ENCODE assay signal across 23 mouse cellular contexts in the genomic region with DNA sequence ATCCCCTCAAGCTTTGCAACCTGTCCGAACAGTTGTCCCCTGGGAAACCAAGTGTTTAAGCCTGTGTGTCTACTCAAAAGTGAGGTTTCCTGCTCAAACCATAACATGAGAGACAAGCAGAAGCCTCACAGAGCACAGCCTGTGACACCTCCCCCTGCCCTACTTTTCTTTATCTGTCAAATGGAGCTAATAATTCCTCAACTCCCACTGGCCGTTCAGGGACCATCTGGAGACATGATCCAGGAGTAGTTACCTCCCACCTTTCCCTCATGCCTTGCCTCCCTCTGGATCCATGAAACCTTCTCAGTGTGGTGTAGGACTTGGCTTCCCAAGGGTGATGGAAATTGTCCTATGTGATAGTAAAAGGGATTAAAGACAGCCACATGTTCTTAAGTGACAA.
DNase-seq lines count a peak whose midpoint lies in the region; ATAC-seq lines count a peak whose summit lies in the region.
"Had no signal": no experiment of that assay in that cellular context is flagged by ENCODE, and none has a peak within 500 bp of the region (broad histone marks: within the 10 kb centered on the region; RNA-seq: fewer than 3 reads in every experiment).

No protein-coding gene starts in this region.

- H3K4me2 ChIP-seq in kidney, embryonic 16.5 days (replicated peaks; ENCODE audit: low read depth, low read length), result peak overlapping the region; percentile 18; the same call in 1 of the 2 replicates
- H3K4me2 ChIP-seq in liver, embryonic 11.5 days, result peak overlapping the region; percentile 49; the same call in 1 of the 2 replicates
- H3K4me2 ChIP-seq in liver, embryonic 16.5 days (ENCODE audit: low read depth, low read length), result peak overlapping the region; percentile 43; the same call in 1 of the 2 replicates
- H3K4me2 ChIP-seq: embryonic facial prominence, embryonic 15.5 days; forebrain, embryonic 13.5 days; hindbrain, embryonic 14.5 days had no signal

- DNase-seq in kidney, adult 11 months, result no peak
- peak; percentile 59 for DNase-seq in brain, adult 2 months (ENCODE audit: low read depth, low spot score)
- no peak for DNase-seq in liver, embryonic 11.5 days (ENCODE audit: low spot score)
- DNase-seq in limb, embryonic 10.5 days (ENCODE audit: low spot score), result no peak
- DNase-seq: B cell, adult 2 months; cerebellum, adult 2 months; cerebellum, postnatal 25 days; gastrocnemius, postnatal 36 days; heart, adult 18-20 months; layer of hippocampus, adult 9-11 months; lung, adult 18-20 months; midbrain, embryonic 14.5 days; right cerebral cortex, postnatal 14 days; thymus, postnatal 4 days had no signal

- no peaks in the 10 kb centered on the region for H3K27me3 ChIP-seq in kidney, embryonic 16.5 days (ENCODE audit: insufficient read depth, low read length)
- H3K27me3 ChIP-seq in liver, embryonic 11.5 days (replicated peaks; ENCODE audit: control insufficient read depth, insufficient read depth, low read length), result no peaks in the 10 kb centered on the region
- H3K27me3 ChIP-seq in liver, embryonic 16.5 days (ENCODE audit: control insufficient read depth, insufficient read depth, low read depth, low read length), result no peaks in the 10 kb centered on the region
- no peaks in the 10 kb centered on the region for H3K27me3 ChIP-seq in limb, embryonic 10.5 days (ENCODE audit: low read depth, poor library complexity, severe bottlenecking)
- H3K27me3 ChIP-seq: embryonic facial prominence, embryonic 15.5 days; forebrain, embryonic 13.5 days; heart, embryonic 12.5 days had no signal

- H3K9ac ChIP-seq in kidney, embryonic 16.5 days (replicated peaks; ENCODE audit: low read length), result no peak overlapping the region
- H3K9ac ChIP-seq in liver, embryonic 11.5 days (ENCODE audit: low read depth, low read length), result no peak overlapping the region
- H3K9ac ChIP-seq in liver, embryonic 16.5 days (ENCODE audit: low read depth, low read length), result no peak overlapping the region
- H3K9ac ChIP-seq: embryonic facial prominence, embryonic 15.5 days; forebrain, embryonic 13.5 days; heart, embryonic 12.5 days; hindbrain, embryonic 14.5 days had no signal

- H3K4me1 ChIP-seq in kidney, embryonic 16.5 days (ENCODE audit: insufficient read depth, low read length), result peaks cover 52% of the 10 kb centered on the region
- H3K4me1 ChIP-seq in liver, embryonic 11.5 days (replicated peaks; ENCODE audit: control insufficient read depth, insufficient read depth, low read length), result peaks cover 12% of the 10 kb centered on the region; the same call in 1 of the 2 replicates
- H3K4me1 ChIP-seq in liver, embryonic 16.5 days (ENCODE audit: control insufficient read depth, low read depth, low read length), result peaks cover 12% of the 10 kb centered on the region
- peaks cover 45% of the 10 kb centered on the region for H3K4me1 ChIP-seq in limb, embryonic 10.5 days

- no peak for ATAC-seq in kidney, embryonic 16.5 days (ENCODE audit: low FRiP score, low TSS enrichment)
- ATAC-seq in liver, embryonic 11.5 days (replicated peaks; ENCODE audit: low FRiP score), result no peak
- ATAC-seq in liver, embryonic 16.5 days (ENCODE audit: low read depth), result no peak
- ATAC-seq in erythroblast, adult 5-6 weeks (replicated peaks; ENCODE audit: low FRiP score, poor library complexity, severe bottlenecking), result no peak
- ATAC-seq: forebrain, embryonic 13.5 days had no signal

- no peaks in the 10 kb centered on the region for H3K36me3 ChIP-seq in kidney, embryonic 16.5 days (ENCODE audit: insufficient read depth, low read length)
- no peaks in the 10 kb centered on the region for H3K36me3 ChIP-seq in liver, embryonic 11.5 days (ENCODE audit: control insufficient read depth, insufficient read depth, low read length)
- no peaks in the 10 kb centered on the region for H3K36me3 ChIP-seq in liver, embryonic 16.5 days (ENCODE audit: control insufficient read depth, insufficient read depth)
- H3K36me3 ChIP-seq in limb, embryonic 10.5 days, result peaks cover 14% of the 10 kb centered on the region; the same call in 1 of the 2 replicates
- H3K36me3 ChIP-seq: embryonic facial prominence, embryonic 15.5 days; heart, embryonic 12.5 days had no signal

- H3K27ac ChIP-seq in kidney, embryonic 16.5 days (ENCODE audit: low read length), result peak overlapping the region; percentile 93
- no peak overlapping the region for H3K27ac ChIP-seq in liver, embryonic 11.5 days (ENCODE audit: low read depth, low read length)
- H3K27ac ChIP-seq in liver, embryonic 16.5 days (ENCODE audit: low read length), result 0 out of 2 replicates have a peak overlapping the region, but pooled peaks have one; percentile 11
- no peak overlapping the region for H3K27ac ChIP-seq in limb, embryonic 10.5 days
- H3K27ac ChIP-seq: embryonic facial prominence, embryonic 10.5 days; embryonic facial prominence, embryonic 15.5 days; forebrain, embryonic 13.5 days; hindbrain, embryonic 14.5 days had no signal

- H3K4me3 ChIP-seq in kidney, embryonic 16.5 days (ENCODE audit: low read length), result no peak overlapping the region
- H3K4me3 ChIP-seq in liver, embryonic 11.5 days (ENCODE audit: low read depth, low read length), result no peak overlapping the region
- no peak overlapping the region for H3K4me3 ChIP-seq in liver, embryonic 16.5 days (ENCODE audit: low read depth, low read length)
- H3K4me3 ChIP-seq in limb, embryonic 10.5 days, result no peak overlapping the region
- H3K4me3 ChIP-seq: embryonic facial prominence, embryonic 10.5 days; embryonic facial prominence, embryonic 15.5 days; forebrain, embryonic 13.5 days; gastrocnemius, adult 2 months; heart, embryonic 12.5 days had no signal

- no peaks in the 10 kb centered on the region for H3K9me3 ChIP-seq in kidney, embryonic 16.5 days (ENCODE audit: low read length)
- no peaks in the 10 kb centered on the region for H3K9me3 ChIP-seq in liver, embryonic 11.5 days (ENCODE audit: control insufficient read depth, low read length)
- no peaks in the 10 kb centered on the region for H3K9me3 ChIP-seq in liver, embryonic 16.5 days (replicated peaks; ENCODE audit: control insufficient read depth, low read length)
- H3K9me3 ChIP-seq in limb, embryonic 10.5 days (replicated peaks), result no peaks in the 10 kb centered on the region
- H3K9me3 ChIP-seq: embryonic facial prominence, embryonic 10.5 days; embryonic facial prominence, embryonic 15.5 days; forebrain, embryonic 13.5 days; heart, embryonic 12.5 days had no signal

- WGBS in kidney, embryonic 16.5 days, result 36% methylated on average over 2 of the region's 2 CpGs
- 56% methylated on average over 2 of the region's 2 CpGs for WGBS in liver, embryonic 11.5 days
- 48% methylated on average over 2 of the region's 2 CpGs for WGBS in liver, embryonic 16.5 days (ENCODE audit: insufficient replicate concordance)
- WGBS in limb, embryonic 10.5 days, result 56% methylated on average over 2 of the region's 2 CpGs

Comparison
In these comparisons a context has a peak if more than half of its experiments do, and no peak if none do; other contexts are left out.
1. H3K27ac ChIP-seq: peak in kidney, embryonic 16.5 days (single experiment) and liver, embryonic 16.5 days (single experiment); none in liver, embryonic 11.5 days (single experiment) and limb, embryonic 10.5 days (single experiment).
2. Peak in every context shown above with its lines, with median percentiles within 50 percentile points of each other: H3K4me2 ChIP-seq.